Mouse (Mus musculus) C2C12 (cell line): ENCODE measurements around the gene Mysm1. TPM values are rescaled to one million over a fixed set of nuclear protein-coding genes. Genes with fewer than 3 reads are reported as not detected.

Experiments
- H3K27me3 ChIP-seq: one replicate; pipeline ENCODE4 v1.6.1; 2011; ENCODE audit not compliant: control insufficient read depth, insufficient read depth, insufficient read length
- H3K36me3 ChIP-seq: one replicate; pipeline ENCODE4 v1.6.1; 2011; ENCODE audit not compliant: control insufficient read depth, insufficient read depth
- H3K4me3 ChIP-seq: one replicate; pipeline ENCODE4 v1.5.1; 2011; ENCODE audit warnings: mild to moderate bottlenecking, control low read depth; ENCODE audit not compliant: poor library complexity, insufficient read depth, severe bottlenecking
- H3K79me2 ChIP-seq: one replicate; pipeline ENCODE4 v1.6.1; 2011; ENCODE audit not compliant: control insufficient read depth, insufficient read depth
- H3K79me3 ChIP-seq: one replicate; pipeline ENCODE4 v1.6.1; 2011; ENCODE audit warnings: low read depth, control low read depth
- H3ac ChIP-seq: one replicate; pipeline ENCODE3; 2011; ENCODE audit warnings: low read depth; ENCODE audit not compliant: control insufficient read depth, insufficient read length
- CEBPB ChIP-seq: IDR thresholded peaks from one replicate; pipeline ENCODE4 v1.6.1; 2011; ENCODE audit warnings: low read depth, mild to moderate bottlenecking, control low read depth, moderate library complexity
- FOSL1 ChIP-seq: IDR thresholded peaks from one replicate; pipeline ENCODE4 v1.8.0; 2011; ENCODE audit warnings: mild to moderate bottlenecking, low read length; ENCODE audit not compliant: poor library complexity, insufficient read depth, severe bottlenecking
- MAX ChIP-seq: IDR thresholded peaks from one replicate; pipeline ENCODE4 v1.6.1; 2011; ENCODE audit warnings: mild to moderate bottlenecking, control low read depth
- MYOG ChIP-seq: IDR thresholded peaks from one replicate; pipeline ENCODE4 v1.6.1; 2011; ENCODE audit not compliant: control insufficient read depth, insufficient read length; ENCODE audit errors: extremely low read depth
- USF1 ChIP-seq: IDR thresholded peaks from one replicate; pipeline ENCODE4 v1.6.1; 2011; ENCODE audit warnings: low read depth, mild to moderate bottlenecking, control low read depth, moderate library complexity
- polyA plus RNA-seq: library from polyadenylated mRNA; unstranded; fragments of >200 nt; fragmentation: generic; extraction: Trizol; gene quantifications from one replicate; pipeline ENCODE4 v1.2.1, GENCODE M21; 2012; ENCODE audit warnings: missing spikeins

The Mysm1 gene
- polyA plus RNA-seq, 1 experiment: 2.2 TPM

DNA sequence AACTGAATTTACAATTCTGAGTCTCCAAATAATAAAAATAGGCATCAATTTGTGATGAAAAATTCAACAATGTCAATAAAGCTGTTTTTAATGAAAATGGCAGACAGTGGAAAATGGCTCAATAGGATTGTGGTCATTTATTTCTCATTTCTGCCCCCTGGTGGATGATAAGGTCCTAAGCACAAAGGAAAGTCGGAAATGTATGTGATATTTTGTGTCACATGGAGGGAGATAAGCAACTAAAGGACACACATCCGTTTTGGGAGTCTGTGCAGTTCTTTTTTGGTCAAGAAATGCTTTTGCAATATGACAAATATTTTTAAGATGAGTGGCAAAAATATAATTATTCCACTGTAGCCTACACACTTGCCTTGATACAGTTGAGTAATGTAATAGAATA lies 78.2 kb downstream of the Mysm1 start:
- Histone ChIP-seq H3K4me3 (no peak overlapping the region), H3ac (no peak overlapping the region)
- TF ChIP-seq MAX (no peak), CEBPB (no peak), USF1 (peak; percentile 20), FOSL1 (no peak), MYOG (no peak)

More for the DNA sequence above, 78.2 kb downstream of the Mysm1 start:
- Histone ChIP-seq H3K27me3 (no peaks in the 10 kb centered on the region), H3K36me3 (no peaks in the 10 kb centered on the region), H3K79me3 (no peaks in the 10 kb centered on the region), H3K79me2 (no peaks in the 10 kb centered on the region)

Other genes with a start within 250 kb of the Mysm1 start
- 0.01 TPM for gene Tek, start 239.8 kb downstream of the Mysm1 start, polyA plus RNA-seq
- gene Eqtn, start 50.3 kb downstream of the Mysm1 start, polyA plus RNA-seq: 0.04 TPM
- gene Jun, start 73.1 kb upstream of the Mysm1 start, polyA plus RNA-seq: 71.4 TPM